Mouse (Mus musculus) stomach, postnatal 0 days (tissue): ENCODE measurements around the gene 4930523C07Rik. TPM values are rescaled to one million over a fixed set of nuclear protein-coding genes. Genes with fewer than 3 reads are reported as not detected.
A peak's percentile ranks its signal among the peaks of the same experiment; 100 is the strongest.

Experiments used
- ATAC-seq: fragments of 200-750 bp; cut with Nextera tagmentation; 2 replicates; pipeline ENCODE4 v1.8.0; 2017; ENCODE audit not compliant: low FRiP score, low TSS enrichment
- DNase-seq: peaks from one replicate; pipeline ENCODE4 v3.0.0-alpha.2; 2016; ENCODE audit warnings: low spot score
- H3K27ac ChIP-seq: fragments of 300-500 bp; sonication (generic); replicated peaks from 2 replicates; pipeline ENCODE4 v1.5.1; 2014; ENCODE audit warnings: mild to moderate bottlenecking, control low read depth
- H3K27me3 ChIP-seq: fragments of 300-500 bp; sonication (generic); 2 replicates; pipeline ENCODE4 v1.6.1; 2014; ENCODE audit warnings: low read length; ENCODE audit not compliant: control insufficient read depth, insufficient read depth
- H3K36me3 ChIP-seq: fragments of 300-500 bp; sonication (generic); 2 replicates; pipeline ENCODE4 v1.6.1; 2014; ENCODE audit warnings: low read length, mixed read lengths; ENCODE audit not compliant: control insufficient read depth, insufficient read depth
- H3K4me1 ChIP-seq: fragments of 300-500 bp; sonication (generic); replicated peaks from 2 replicates; pipeline ENCODE4 v1.6.1; 2014; ENCODE audit warnings: antibody characterized with exemption; ENCODE audit not compliant: control insufficient read depth, insufficient read depth
- H3K4me2 ChIP-seq: fragments of 300-500 bp; sonication (generic); replicated peaks from 2 replicates; pipeline ENCODE4 v1.6.1; 2014; ENCODE audit warnings: low read depth, mild to moderate bottlenecking, control low read depth, moderate library complexity
- H3K4me3 ChIP-seq: fragments of 300-500 bp; sonication (generic); 2 replicates; pipeline ENCODE4 v1.5.1; 2014; ENCODE audit warnings: low read depth, low read length, control low read depth
- H3K9ac ChIP-seq: fragments of 300-500 bp; sonication (generic); 2 replicates; pipeline ENCODE4 v1.6.1; 2014; ENCODE audit warnings: mild to moderate bottlenecking, low read length, control low read depth, mixed read lengths
- H3K9me3 ChIP-seq: fragments of 300-500 bp; sonication (generic); 2 replicates; pipeline ENCODE4 v1.6.1; 2016; ENCODE audit warnings: low read length; ENCODE audit not compliant: control insufficient read depth
- CTCF ChIP-seq: IDR thresholded peaks from 2 replicates; pipeline ENCODE4 v1.5.1; 2016; ENCODE audit warnings: antibody characterized with exemption, low read depth, mild to moderate bottlenecking, moderate library complexity
- EP300 ChIP-seq: optimal IDR thresholded peaks from 2 replicates; pipeline ENCODE3; 2016; ENCODE audit warnings: antibody characterized with exemption
- WGBS: fragments of 180-500 bp; shearing (Covaris S2); extraction: QIAGEN DNeasy Blood & Tissue Kit; methylation state at CpG from one replicate; pipeline ENCODE4 v1.1.7; 2014; 5-methylcytosine and 5-hydroxymethylcytosine counted together
- polyA plus RNA-seq: library from polyadenylated mRNA; unstranded; fragments of >200 nt; fragmentation: Nextera tagmentation; extraction: Ambion mirVana; gene quantifications from 2 replicates; pipeline ENCODE4 v1.2.1, GENCODE M21; 2015

Gene 4930523C07Rik
- polyA plus RNA-seq, 1 experiment from 2014 or later: 37.7 TPM

GRCm38 (mm10) chr1:160057657-160058056 lies 13.5 kb downstream of the 4930523C07Rik start:
- no peaks in the 10 kb centered on the region for H3K36me3 ChIP-seq
- no peak for TF ChIP-seq EP300
- TF ChIP-seq CTCF: no peak
- no peak overlapping the region for H3K4me3 ChIP-seq
- WGBS: 54% methylated on average over 3 of the region's 3 CpGs
- H3K9ac ChIP-seq: no peak overlapping the region
- no peaks in the 10 kb centered on the region for H3K9me3 ChIP-seq
- no peak overlapping the region for H3K27ac ChIP-seq
- ATAC-seq: 0 out of 2 replicates have a peak, but pooled peaks have one; percentile 35
- peak; percentile 21 for DNase-seq
- no peak overlapping the region for H3K4me2 ChIP-seq
- H3K27me3 ChIP-seq: no peaks in the 10 kb centered on the region
- no peaks in the 10 kb centered on the region for H3K4me1 ChIP-seq

GRCm38 (mm10) chr1:160059908-160060307 lies 15.7 kb downstream of the 4930523C07Rik start:
- Histone ChIP-seq H3K9ac (no peak overlapping the region), H3K9me3 (no peaks in the 10 kb centered on the region), H3K4me1 (no peaks in the 10 kb centered on the region), H3K4me2 (no peak overlapping the region), H3K4me3 (no peak overlapping the region), H3K36me3 (no peaks in the 10 kb centered on the region), H3K27ac (no peak overlapping the region), H3K27me3 (no peaks in the 10 kb centered on the region)
- 66% methylated on average over 1 of the region's 1 CpGs for WGBS
- ATAC-seq (no peak), DNase-seq (no peak)
- TF ChIP-seq EP300 (no peak), CTCF (no peak)

GRCm38 (mm10) chr1:160060542-160060941 lies 16.4 kb downstream of the 4930523C07Rik start:
- no peak overlapping the region for H3K27ac ChIP-seq
- no peak overlapping the region for H3K9ac ChIP-seq
- H3K27me3 ChIP-seq: no peaks in the 10 kb centered on the region
- DNase-seq (no peak), ATAC-seq (peak; percentile 44; the same call in 1 of the 2 replicates)
- no peak overlapping the region for H3K4me2 ChIP-seq
- H3K9me3 ChIP-seq: no peaks in the 10 kb centered on the region
- 41% methylated on average over 6 of the region's 6 CpGs for WGBS
- TF ChIP-seq EP300 (no peak), CTCF (no peak)
- H3K4me1 ChIP-seq: no peaks in the 10 kb centered on the region
- H3K4me3 ChIP-seq: no peak overlapping the region
- H3K36me3 ChIP-seq: no peaks in the 10 kb centered on the region

- Histone ChIP-seq H3K4me2 (no peak overlapping the region), H3K9me3 (no peaks in the 10 kb centered on the region; the same call in 1 of the 2 replicates), H3K27me3 (no peaks in the 10 kb centered on the region), H3K4me3 (no peak overlapping the region), H3K27ac (no peak overlapping the region), H3K9ac (no peak overlapping the region), H3K4me1 (no peaks in the 10 kb centered on the region), H3K36me3 (peaks cover 3% of the 10 kb centered on the region; the same call in 1 of the 2 replicates)
- no peak for DNase-seq
- no peak for TF ChIP-seq EP300
- 60% methylated on average over 5 of the region's 5 CpGs for WGBS
- ATAC-seq: no peak
Observed at GRCm38 (mm10) chr1:160061321-160061720, 17.1 kb downstream of the 4930523C07Rik start.

- DNase-seq: peak; percentile 31
- WGBS: 52% methylated on average over 3 of the region's 3 CpGs
- no peaks in the 10 kb centered on the region for H3K4me1 ChIP-seq
- TF ChIP-seq EP300 (no peak), CTCF (peak; percentile 76)
- H3K4me2 ChIP-seq: no peak overlapping the region
- H3K4me3 ChIP-seq: no peak overlapping the region
- H3K9ac ChIP-seq: no peak overlapping the region
- peaks cover 3% of the 10 kb centered on the region; the same call in 1 of the 2 replicates for H3K36me3 ChIP-seq
- no peak for ATAC-seq
- peaks cover 2% of the 10 kb centered on the region for H3K9me3 ChIP-seq
- H3K27me3 ChIP-seq: no peaks in the 10 kb centered on the region
- no peak overlapping the region for H3K27ac ChIP-seq
Observed at GRCm38 (mm10) chr1:160061725-160062366, 17.7 kb downstream of the 4930523C07Rik start.

- Histone ChIP-seq H3K9me3 (peaks cover 3% of the 10 kb centered on the region), H3K36me3 (peaks cover 3% of the 10 kb centered on the region; the same call in 1 of the 2 replicates), H3K4me1 (no peaks in the 10 kb centered on the region), H3K4me2 (no peak overlapping the region), H3K27ac (no peak overlapping the region), H3K9ac (no peak overlapping the region), H3K27me3 (no peaks in the 10 kb centered on the region), H3K4me3 (no peak overlapping the region)
- 75% methylated on average over 7 of the region's 7 CpGs for WGBS
- no peak for TF ChIP-seq CTCF
- TF ChIP-seq EP300: no peak
- no peak for DNase-seq
- ATAC-seq: peak; percentile 58; the same call in 1 of the 2 replicates
Observed at GRCm38 (mm10) chr1:160064547-160065144, 20.5 kb downstream of the 4930523C07Rik start.
